Mouse (Mus musculus) spleen, postnatal 10 days (tissue): ENCODE data around the gene Pef1.
A peak's percentile ranks its signal among the peaks of the same experiment; 100 is the strongest.

Source experiments
- DNase-seq, 2 experiments: peaks; one replicate each; pipeline ENCODE4 v3.0.0; 2021 to 2022; ENCODE audit warnings: low spot score in 2 of 2

Pef1 gene

GRCm38 (mm10) chr4:130138441-130139213 lies 36.3 kb downstream of the Pef1 start:
- DNase-seq: peak; percentile 61 to 78

- no peak for DNase-seq
These were observed 36.8 kb downstream of the Pef1 start, which contains the start of gene Hcrtr1 for GRCm38 (mm10) chr4:130139214-130139492. TSS of gene Hcrtr1 (minus strand) at chr4:130139359.

- DNase-seq: no peak
These were observed 38.6 kb downstream of the Pef1 start for GRCm38 (mm10) chr4:130140992-130141402.

GRCm38 (mm10) chr4:130141786-130142185 lies 39.4 kb downstream of the Pef1 start:
- DNase-seq: no peak

- DNase-seq: no peak
These were observed 46.0 kb downstream of the Pef1 start for GRCm38 (mm10) chr4:130148405-130148804.

- DNase-seq: no peak
These were observed 51.9 kb downstream of the Pef1 start for GRCm38 (mm10) chr4:130154250-130154649.

- no peak for DNase-seq
These were observed 54.5 kb downstream of the Pef1 start for GRCm38 (mm10) chr4:130156812-130157371.

GRCm38 (mm10) chr4:130161349-130161748 lies 59.0 kb downstream of the Pef1 start:
- no peak for DNase-seq

- DNase-seq: no peak
These were observed 61.1 kb downstream of the Pef1 start for GRCm38 (mm10) chr4:130163391-130163861.

- DNase-seq: no peak
These were observed 61.8 kb downstream of the Pef1 start for GRCm38 (mm10) chr4:130164121-130164520.

- no peak for DNase-seq
These were observed 63.7 kb downstream of the Pef1 start for GRCm38 (mm10) chr4:130166061-130166460.

- no peak for DNase-seq
These were observed 64.2 kb downstream of the Pef1 start for GRCm38 (mm10) chr4:130166592-130166991.

GRCm38 (mm10) chr4:130167321-130167720 lies 65.0 kb downstream of the Pef1 start:
- DNase-seq: no peak

GRCm38 (mm10) chr4:130167814-130168213 lies 65.5 kb downstream of the Pef1 start:
- DNase-seq: no peak

GRCm38 (mm10) chr4:130168280-130169183 lies 66.2 kb downstream of the Pef1 start:
- peak in 1 of 2 experiments; percentile 56 for DNase-seq

- no peak for DNase-seq
These were observed 67.1 kb downstream of the Pef1 start for GRCm38 (mm10) chr4:130169411-130169971.

- DNase-seq: no peak
These were observed 68.0 kb downstream of the Pef1 start for GRCm38 (mm10) chr4:130170362-130170761.

- DNase-seq: peak; percentile 24 to 31
These were observed 69.8 kb downstream of the Pef1 start for GRCm38 (mm10) chr4:130171951-130172765.

GRCm38 (mm10) chr4:130173060-130173822 lies 70.9 kb downstream of the Pef1 start:
- DNase-seq: peak; percentile 45 to 71

- DNase-seq: peak; percentile 45 to 51
These were observed 71.6 kb downstream of the Pef1 start for GRCm38 (mm10) chr4:130173911-130174311.
